Mouse (Mus musculus) mouse trophoblast stem cell (cell line): Measurements from ENCODE around the gene Isg20l2.

Source experiments
- in situ Hi-C, 2 experiments: fragments of 300-500 bp; cut with MseI, MboI; formaldehyde crosslinking; loops; 2 replicates in 1 of 2; 3 replicates in 1 of 2; pipeline ENCODE4 v1.15.1; 2025

The Isg20l2 gene

DNA sequence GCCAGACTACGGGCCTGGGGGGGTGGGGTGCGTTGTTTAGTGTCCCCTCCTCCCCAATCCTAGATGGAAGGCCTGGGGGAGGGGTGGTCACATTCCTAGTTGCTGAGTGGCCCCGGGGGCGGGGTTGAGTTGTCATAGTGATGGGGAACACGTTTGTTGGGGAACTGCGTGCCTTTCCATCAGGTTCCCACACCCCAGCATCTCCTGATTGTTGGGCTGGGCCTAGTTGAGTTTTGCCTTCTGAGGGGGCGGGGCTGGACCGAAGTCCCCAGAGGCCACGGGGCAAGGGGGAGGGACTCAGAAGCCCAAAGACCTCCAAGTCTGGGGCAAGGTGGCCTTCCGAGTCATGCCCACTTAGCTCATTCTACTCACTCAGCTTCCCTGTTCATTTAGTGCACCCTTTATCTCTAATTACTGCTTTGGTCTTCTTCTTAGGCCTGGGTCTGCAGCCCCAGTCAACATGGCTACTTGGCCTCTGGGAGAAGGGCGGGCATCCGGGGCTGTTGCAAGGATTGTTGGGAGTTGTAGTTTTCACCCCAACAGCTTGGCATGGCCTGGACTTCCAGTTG lies 19.5 kb upstream of the Isg20l2 start:
- in situ Hi-C loops, result no loop called here

DNA sequence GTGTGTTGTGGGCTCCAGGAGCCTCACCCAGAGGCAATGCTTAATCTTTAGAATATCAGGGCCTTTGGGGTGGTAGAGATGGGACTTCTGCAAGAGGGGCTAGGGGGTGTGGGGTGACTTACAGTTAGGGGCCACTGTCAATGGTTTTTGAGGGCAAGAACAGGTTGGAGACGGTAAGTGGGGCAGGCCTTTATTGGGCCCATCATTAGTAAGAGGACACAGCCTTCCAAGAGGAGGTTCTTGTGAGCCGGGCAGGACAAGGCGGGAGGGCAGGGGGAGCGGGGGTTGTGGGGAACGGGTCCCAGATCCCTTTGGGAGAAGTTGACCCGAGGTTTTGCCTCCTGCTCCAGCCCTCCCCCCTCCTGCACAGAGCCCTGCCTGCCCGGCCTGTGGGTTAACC lies 16.6 kb upstream of the Isg20l2 start:
- in situ Hi-C loops, result no loop called here

DNA sequence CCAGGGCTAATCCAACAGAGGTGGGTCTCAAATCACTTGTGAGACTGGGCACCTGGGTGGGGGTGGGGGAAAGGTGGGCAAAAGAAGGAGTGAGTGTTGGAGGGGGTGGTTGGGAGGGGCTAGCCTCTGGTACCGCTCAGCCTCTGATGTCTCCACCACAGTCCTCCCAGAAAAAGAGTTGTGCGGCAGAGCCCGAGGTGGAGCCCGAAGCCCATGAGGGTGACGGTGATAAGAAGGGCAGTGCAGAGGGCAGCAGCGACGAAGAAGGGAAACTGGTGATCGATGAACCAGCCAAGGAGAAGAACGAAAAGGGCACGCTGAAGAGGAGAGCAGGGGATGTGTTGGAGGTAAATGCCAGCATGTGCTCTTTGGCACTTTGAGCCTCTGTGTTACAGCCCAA lies 16.2 kb upstream of the Isg20l2 start:
- in situ Hi-C loops, result no loop called here

DNA sequence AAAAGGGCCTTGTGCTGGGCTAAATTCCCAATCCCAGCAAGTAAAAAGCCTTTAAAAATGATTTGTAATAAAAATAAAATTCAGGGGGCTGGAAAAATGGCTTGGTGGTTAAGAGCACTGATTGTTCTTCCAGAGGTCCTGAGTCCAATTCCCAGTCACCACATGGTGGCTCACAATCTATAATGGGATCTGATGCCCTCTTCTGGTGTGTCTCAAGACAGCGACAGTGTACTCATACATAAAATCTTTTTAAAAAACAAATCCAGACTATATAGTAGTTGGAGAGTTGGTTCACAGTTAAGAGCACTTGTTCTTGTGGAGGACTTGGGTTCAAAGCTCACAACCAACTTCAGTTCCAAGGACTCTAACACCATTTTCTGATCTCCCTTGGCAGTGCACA lies 13.1 kb upstream of the Isg20l2 start:
- in situ Hi-C loops, result no loop called here

DNA sequence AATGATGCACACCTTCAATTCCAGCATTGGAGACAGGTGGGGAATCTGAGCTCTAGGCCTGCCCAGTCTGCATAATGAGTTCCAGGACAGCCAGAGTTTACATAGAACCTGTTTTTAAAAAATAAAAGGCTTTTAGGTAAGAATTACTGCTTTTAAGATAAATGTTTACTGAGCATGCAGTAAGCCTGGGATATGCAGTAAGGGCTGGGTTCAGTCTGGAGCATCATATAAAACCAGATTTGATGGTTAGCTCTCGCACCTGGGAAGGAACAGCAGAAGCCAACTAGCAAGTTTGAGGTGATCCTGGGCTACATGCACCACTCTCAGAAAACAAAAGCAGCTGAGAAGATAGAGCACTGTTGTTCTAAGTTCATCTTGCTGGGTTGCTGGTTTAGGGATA lies 11.6 kb upstream of the Isg20l2 start:
- in situ Hi-C loops, result no loop called here

DNA sequence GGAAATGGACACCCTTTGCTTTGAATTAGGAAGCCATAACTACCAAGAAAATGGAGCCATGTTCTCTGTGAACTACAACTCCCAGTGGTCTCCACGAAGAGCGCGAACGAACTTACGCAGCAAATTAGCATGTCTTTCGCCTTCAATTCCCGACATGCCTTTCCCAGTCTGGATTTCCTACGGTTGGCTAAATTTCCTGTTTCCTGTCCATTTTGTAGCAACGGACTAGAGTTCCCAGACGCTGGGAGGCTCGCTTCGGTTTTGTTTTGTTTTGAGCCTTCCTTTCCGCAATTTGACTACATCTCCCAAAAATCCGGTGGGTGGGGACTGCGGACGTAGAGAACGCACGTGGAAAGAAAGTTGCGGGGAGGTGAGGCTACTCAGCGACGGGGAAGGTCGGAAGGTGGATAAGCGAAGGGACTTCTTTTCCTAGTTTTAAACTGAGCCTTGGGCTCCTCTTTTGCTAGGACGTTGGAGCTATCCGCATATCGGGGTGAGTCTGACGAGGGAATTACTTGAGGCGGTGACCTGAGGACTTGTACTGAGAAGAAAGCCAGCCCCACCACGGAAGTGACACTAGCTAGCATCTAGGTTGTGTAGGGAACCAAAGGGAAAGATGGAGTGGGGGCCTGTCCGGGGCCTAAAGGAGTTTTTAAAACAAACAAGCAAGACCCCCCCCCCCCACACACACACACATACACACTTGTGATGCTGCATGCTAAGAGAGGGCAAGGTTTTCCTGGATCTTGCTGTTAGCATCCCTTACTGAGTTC lies 10.6 kb upstream of the Isg20l2 start, which contains the start of gene Mrpl24:
TSS of gene Mrpl24 (plus strand) at position 171 of the 773 bp plus-strand sequence.
- in situ Hi-C loops, result no loop called here

DNA sequence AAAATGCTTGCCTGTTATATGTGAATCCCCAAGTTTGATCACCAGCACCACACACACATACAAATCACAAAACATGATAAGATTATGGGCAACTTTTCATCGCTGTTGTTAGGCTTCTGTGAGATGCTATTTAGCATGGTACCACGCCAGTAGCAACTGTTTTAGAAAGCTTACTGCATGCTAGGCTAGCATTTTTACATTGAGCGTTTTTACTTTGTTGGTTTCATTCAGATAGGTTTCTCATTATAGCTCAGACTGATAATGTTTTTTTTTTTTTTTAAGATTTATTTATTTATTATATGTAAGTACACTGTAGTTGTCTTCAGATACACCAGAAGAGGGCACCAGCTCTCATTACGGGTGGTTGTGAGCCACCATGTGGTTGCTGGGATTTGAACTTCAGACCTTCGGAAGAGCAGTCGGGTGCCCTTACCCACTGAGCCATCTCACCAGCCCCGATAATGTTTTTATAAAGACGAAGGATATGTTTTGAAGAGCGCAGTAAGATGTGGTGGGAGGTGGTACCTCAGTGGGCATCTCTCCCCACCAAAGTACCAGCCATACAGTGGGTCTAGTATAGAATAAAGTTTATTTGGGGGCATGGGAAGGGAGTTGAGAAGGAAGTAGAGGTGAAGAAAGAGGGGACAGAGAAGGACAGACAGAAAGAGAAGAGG lies 9.7 kb upstream of the Isg20l2 start:
- in situ Hi-C loops, result no loop called here

DNA sequence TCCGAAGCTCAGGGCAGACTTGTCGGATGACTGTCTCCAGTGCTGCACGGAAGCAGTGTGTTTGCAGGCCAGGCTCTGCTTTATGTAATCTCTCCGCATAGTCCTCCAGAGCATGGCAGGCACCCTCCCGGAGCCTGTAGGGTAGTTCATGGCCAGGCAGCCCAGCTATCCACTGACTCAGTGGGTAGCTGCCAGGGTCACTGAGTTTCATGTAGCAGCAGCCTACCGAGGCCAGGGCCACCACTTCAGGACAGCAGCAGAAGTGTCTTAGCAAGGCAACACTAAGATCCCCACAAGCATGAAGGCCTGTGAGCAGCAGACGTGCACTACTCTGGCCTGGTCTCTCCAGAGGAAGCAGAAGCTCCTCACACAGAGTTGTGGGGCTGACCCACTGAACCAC lies 5.1 kb upstream of the Isg20l2 start:
- in situ Hi-C loops, result no loop called here

DNA sequence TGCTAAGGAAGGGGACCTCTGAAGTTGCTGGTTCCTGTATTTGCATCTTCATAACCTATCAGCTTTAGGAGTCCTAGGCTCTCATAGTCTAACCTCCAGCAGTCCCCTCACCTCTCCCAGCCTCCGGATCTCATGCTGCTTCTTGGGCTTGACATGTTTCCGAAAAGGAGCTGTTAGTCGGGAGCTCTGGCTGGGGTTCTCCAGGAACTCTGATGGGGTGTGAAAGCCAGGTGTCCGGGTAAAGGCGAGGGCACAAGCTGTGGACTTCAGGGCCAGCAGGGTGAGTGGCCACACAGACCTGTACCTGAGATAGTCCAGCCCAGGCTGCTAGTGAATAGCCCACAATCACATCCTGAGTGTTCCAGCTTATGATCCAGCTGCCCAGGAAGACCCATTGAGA lies 2.7 kb upstream of the Isg20l2 start:
- in situ Hi-C loops, result no loop called here

DNA sequence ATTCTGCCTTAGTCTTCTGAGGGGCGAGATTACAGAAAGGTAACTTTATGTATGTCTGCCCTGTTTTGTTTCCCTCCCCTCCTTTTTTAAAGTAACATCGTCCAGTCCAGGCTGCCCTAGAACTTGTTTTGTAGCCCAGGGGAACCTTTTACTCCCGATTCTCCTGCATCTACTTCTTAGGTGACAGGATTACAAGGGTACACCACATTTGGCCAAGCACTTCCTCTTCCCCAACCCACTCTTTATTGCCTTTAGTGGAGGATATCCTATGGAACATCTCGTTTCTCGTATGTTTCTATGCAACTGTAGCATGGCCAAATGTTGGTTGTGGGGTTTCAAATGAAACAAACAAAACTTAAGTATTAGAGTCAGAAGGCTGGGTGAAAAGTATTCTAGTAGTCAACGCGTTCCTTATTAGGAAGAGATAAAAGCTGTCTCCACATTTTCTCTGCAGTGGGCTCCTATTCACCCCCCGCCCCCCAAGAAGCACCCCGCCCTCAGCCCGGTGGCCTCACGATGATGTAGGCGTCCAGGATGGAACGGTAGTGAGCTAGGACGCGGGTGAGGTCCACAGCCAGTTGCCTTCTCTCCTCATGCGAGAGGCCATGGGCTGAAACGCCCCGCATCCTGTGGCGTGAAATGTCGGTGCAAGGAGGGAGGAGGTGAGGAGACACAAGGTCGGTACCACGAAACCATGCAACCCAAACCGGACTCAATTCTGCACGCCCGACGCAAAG lies 605 bp upstream of the Isg20l2 start:
- in situ Hi-C loops, result no loop called here

DNA sequence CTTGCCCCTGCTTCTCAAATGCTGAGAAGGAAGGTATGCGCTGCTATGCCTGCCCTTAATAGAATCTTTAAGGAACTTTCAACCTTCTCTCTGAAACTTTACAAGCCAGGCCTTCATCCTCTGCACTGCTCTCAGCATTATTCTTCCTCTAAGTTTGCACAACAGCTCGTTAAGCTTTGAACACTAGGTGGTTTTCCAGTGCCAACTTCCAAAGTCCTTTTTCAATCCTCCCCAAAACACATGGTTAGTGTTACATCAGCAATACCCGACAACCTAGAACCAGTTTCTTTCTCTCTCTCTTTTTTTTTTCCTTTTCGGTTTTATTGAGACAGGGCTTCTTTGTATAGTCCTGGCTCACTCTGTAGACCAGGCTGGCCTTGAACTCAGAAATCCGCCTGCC lies 3.9 kb downstream of the Isg20l2 start:
- in situ Hi-C loops, result no loop called here

DNA sequence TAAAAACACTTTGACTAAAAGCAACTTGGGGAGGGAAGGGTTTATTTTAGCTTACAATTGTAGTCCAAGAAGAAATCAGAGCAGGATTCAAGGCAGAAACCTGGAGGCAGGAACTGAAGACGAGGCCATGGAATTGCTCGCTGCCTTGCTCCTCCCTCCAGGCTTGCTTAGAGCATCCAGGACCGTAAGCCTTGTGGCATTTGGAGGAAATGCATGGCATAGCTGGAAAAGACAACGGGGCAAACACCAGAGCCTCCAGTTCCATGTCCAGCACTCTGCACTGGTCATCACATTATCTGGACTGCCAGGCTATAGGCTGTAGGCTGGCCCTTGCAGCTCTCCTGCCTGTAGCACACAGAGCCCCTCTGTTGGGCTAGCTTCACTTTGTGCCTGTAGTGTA lies 4.4 kb downstream of the Isg20l2 start:
- in situ Hi-C loops, result no loop called here

DNA sequence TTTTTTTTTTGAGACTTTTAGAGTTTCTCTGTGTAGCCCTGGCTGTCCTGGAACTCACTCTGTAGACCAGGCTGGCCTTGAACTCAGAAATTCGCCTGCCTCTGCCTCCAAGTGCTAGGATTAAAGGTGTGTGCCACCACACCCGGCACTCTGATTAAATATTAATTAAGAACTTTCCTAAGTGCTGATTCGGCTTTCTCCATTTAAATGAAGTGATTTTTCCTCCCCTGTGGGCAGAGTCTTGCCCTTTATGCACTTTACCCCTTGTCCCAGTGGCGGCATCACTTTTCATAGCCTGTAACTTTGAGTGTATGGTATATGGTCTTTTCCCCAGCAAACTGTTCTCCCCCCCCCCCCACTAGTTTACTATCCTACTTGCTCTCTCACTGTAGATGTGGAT lies 5.1 kb downstream of the Isg20l2 start:
- in situ Hi-C loops, result no loop called here

DNA sequence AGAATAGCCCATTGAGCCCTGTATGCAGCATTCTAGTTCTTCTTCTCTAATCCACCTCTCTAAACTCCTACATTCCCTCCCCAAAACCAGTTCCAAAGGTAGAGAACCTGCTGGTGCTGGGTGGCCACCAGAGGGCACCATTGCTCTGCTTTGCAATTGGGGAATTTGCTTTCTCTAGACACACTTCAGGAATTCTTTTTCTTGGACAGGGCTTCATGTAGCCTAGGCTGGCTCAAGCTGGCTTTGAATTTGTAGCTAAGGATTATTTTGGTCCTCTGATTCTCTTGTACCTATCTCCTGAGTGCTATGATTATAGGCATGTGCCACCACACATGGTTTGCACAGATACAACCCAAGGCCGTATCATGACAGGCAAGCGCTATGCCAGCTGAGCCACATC lies 5.7 kb downstream of the Isg20l2 start:
- in situ Hi-C loops, result no loop called here

DNA sequence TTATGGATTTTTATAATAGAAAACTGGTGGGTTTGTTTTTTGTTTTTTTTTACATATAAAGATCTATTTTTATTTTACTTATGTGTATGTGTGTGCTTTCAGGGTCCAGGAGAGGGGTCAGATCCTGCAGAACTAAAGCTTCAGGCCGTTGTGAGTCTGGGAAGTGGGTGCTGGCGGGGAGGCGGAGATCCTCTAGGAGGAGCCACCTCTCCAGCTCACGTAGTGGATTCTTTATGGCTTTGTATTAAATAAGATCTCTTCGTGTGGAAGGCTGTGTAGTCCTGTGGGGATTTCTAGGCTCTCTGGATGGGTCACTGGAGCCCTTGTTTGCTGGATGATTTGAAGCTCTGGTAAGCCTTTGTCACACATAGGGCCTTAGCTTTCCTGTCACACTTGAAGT lies 10.5 kb downstream of the Isg20l2 start:
- in situ Hi-C loops, result no loop called here

DNA sequence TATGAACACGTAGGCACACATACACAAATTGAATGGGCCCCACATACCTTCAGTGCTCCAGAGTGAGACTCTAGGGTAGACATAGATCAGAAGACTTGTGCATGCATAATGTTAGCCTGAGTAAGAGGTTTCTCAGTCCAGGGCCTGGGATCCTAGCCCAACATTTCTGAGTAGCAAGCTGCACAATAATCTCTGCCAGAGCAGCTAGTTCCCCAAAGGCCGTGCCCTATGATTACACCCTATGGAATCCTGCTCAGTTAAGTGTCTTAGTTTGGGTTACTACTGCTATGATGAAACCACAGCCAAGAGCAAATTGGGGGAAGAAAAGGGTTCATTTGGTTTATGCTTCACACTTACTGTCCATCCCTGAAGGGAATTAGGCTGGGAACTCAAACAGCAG lies 12.4 kb downstream of the Isg20l2 start:
- in situ Hi-C loops, result no loop called here

DNA sequence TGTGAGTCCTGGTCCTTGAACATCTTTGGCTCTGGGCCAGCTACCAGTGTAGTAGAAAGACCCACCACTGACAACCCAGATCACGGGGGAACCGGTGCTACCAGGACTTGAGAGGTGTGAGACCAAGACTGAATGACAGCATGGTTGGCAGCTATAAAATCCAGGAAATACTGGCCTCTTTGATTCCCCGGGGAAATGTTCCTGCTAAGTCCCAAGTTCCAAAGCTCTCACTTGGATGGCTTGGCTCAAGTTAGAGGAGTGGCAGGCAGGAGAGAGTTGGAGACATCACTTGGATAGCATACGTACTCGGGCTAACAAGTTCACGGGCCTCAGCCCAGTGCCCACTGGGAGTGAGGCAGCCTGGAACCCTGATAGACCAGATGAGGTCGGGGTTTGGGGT lies 13.5 kb downstream of the Isg20l2 start:
- in situ Hi-C loops, result no loop called here

DNA sequence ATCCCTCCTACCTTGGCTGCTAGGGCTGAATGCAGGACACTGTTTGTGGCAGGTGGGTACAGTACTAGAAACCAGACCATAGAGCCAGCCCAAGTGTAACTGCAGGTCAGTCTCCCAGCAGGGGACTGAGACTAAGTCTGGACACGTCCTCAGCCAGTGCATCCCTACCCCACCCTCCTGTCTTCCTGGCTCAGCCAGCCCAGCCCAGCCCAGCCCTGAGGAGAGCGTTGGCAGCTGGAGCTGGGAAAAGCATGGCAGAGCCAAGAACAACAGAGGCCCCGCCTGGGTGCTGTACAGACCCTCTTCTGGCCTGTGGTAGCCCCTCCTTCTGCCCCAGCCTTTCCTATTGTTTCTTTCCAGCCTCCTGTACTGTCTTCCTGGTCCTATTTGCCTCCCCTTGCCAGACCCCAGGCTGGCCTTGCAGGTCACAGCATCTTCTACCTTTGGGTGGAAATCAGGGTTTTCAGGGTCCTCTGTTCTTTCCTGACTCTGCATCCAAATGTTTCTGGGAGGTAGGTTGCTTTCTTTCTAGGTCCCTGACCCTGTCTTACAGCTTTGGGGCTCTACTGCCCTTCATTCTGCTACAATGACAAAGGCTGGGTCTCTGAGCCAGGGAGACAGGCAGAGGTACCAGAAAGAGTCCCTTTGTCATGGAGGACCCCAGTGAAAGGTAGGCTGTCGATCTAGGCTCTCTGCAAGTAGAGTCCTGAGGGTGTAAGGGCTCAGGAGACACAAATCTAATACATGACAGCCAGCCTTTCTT lies 14.9 kb downstream of the Isg20l2 start:
- in situ Hi-C loops, result no loop called here

DNA sequence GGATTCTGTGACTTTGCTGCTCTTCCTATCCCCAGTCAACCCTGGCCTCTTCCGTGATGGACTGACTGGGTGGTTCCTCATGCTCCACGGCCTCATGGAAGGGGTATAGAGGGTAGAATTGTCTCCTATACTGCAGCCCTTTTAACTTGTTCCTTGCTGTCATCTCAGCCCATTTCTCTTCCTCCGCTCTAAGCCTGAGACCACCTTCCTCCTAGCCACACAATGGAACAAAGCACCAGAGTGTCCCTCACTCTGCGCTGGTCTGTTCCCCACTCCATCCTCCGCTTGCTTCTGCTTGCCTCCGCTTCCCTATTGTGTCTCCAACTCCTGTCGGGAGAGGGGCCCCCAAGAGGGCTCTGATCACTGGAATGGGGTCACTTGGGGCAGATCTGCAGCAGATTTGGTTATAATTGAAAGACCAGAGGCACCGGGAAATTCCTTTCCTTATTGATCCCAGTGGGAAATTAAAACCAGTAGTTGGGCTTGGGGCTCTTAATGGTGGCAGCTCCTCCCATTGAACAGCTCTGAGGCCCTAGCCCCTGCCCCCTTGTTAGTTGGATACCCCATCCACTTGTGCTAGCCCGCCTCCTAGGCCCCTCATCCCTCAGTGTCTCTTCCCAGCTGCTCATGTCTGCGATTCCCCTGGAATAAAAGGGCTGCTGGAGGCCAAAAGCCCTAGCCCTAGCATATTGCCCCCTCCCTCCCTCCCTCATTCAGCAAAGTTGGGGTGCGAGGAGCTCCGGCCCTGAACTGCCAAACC lies 15.8 kb downstream of the Isg20l2 start:
- in situ Hi-C loops, result no loop called here

DNA sequence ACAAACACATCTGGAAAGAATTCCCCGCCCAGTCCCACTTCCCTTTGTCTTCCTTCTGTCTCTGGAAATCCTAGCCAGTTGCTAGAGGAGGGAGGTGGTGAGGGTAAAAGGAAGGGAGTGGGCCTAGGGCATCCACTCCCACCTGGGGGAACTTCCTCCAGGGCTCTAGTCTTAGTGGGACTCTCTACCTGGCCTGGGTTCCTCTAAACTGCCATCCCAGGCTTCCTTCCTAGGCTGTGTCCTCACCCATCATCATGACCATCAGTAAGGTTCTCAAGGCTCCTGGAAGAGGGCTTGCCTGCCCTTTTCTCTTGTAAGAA lies 16.4 kb downstream of the Isg20l2 start:
- in situ Hi-C loops, result no loop called here
